In genomic region chr9:96491810-96492209, GRCm38 (mm10) we compare ENCODE assay signal across 8 mouse cellular contexts. TPM values are rescaled to one million over a fixed set of nuclear protein-coding genes. Genes with fewer than 3 reads are reported as not detected.
DNase-seq lines count a peak whose midpoint lies in the region; ATAC-seq lines count a peak whose summit lies in the region.

No protein-coding gene starts in this region.

- no peaks in the 10 kb centered on the region for H3K27me3 ChIP-seq in neural tube, embryonic 15.5 days (replicated peaks)
- no peaks in the 10 kb centered on the region for H3K27me3 ChIP-seq in hindbrain, embryonic 14.5 days (ENCODE audit: control insufficient read depth, insufficient read depth, low read length)

- no peak for ATAC-seq in neural tube, embryonic 15.5 days (ENCODE audit: low FRiP score)
- ATAC-seq in common myeloid progenitor, adult 5-6 weeks (replicated peaks; ENCODE audit: low read depth, poor library complexity, severe bottlenecking), result peak; percentile 87
- no peak for ATAC-seq in hindbrain, embryonic 14.5 days (ENCODE audit: low FRiP score)
- ATAC-seq in megakaryocyte-erythroid progenitor cell, adult 5-6 weeks (replicated peaks; ENCODE audit: low FRiP score, low TSS enrichment, poor library complexity, severe bottlenecking), result peak; percentile 68

- no peaks in the 10 kb centered on the region for H3K36me3 ChIP-seq in neural tube, embryonic 15.5 days
- H3K36me3 ChIP-seq in hindbrain, embryonic 14.5 days (replicated peaks; ENCODE audit: control insufficient read depth, insufficient read depth), result no peaks in the 10 kb centered on the region

- 46% methylated on average over 12 of the region's 12 CpGs for WGBS in neural tube, embryonic 15.5 days
- 38% methylated on average over 12 of the region's 12 CpGs for WGBS in hindbrain, embryonic 14.5 days

- no peaks in the 10 kb centered on the region for H3K9me3 ChIP-seq in neural tube, embryonic 15.5 days (replicated peaks)
- no peaks in the 10 kb centered on the region for H3K9me3 ChIP-seq in hindbrain, embryonic 14.5 days (ENCODE audit: control insufficient read depth, low read length)

- H3K4me3 ChIP-seq in neural tube, embryonic 15.5 days (replicated peaks), result no peak overlapping the region
- no peak overlapping the region for H3K4me3 ChIP-seq in hindbrain, embryonic 14.5 days (replicated peaks; ENCODE audit: low read length)

- no peak overlapping the region for H3K9ac ChIP-seq in neural tube, embryonic 15.5 days (replicated peaks)
- no peak overlapping the region for H3K9ac ChIP-seq in hindbrain, embryonic 14.5 days

- H3K27ac ChIP-seq in neural tube, embryonic 15.5 days (replicated peaks), result no peak overlapping the region
- H3K27ac ChIP-seq in hindbrain, embryonic 14.5 days, result no peak overlapping the region

- DNase-seq in cerebellum, postnatal 14 days, result peak; percentile 67 to 76
- DNase-seq in cerebellum, adult 9-10 months, result no peak
- peak; percentile 57 for DNase-seq in neural tube, embryonic 10.5 days (ENCODE audit: extremely low spot score, low spot score)
- DNase-seq in hindbrain, embryonic 14.5 days (ENCODE audit: low spot score), result peak; percentile 49
- DNase-seq in thymus, postnatal 25 days, result peak; percentile 60

- H3K4me2 ChIP-seq in neural tube, embryonic 15.5 days, result no peak overlapping the region
- no peak overlapping the region for H3K4me2 ChIP-seq in hindbrain, embryonic 14.5 days (replicated peaks)

- peaks cover 11% of the 10 kb centered on the region for H3K4me1 ChIP-seq in neural tube, embryonic 15.5 days
- no peaks in the 10 kb centered on the region for H3K4me1 ChIP-seq in hindbrain, embryonic 14.5 days (replicated peaks; ENCODE audit: control insufficient read depth, insufficient read depth, low read length)

RNA-seq across cellular contexts. Expression of gene Rnf7, which starts 13.3 kb away (rescaled TPM):
- 215 and 221 TPM in 2 replicates for polyA plus RNA-seq in neural tube, embryonic 15.5 days (2015; fragmentation: Nextera tagmentation; extraction: Ambion mirVana)
- 43.0 and 54.9 TPM in 2 replicates for total RNA-seq in common myeloid progenitor, adult 5-6 weeks (2017)
- polyA plus RNA-seq in hindbrain, embryonic 14.5 days (2014; fragmentation: Nextera tagmentation; extraction: Ambion mirVana), result 250 and 268 TPM in 2 replicates
- 79.3 and 98.7 TPM in 2 replicates for total RNA-seq in megakaryocyte-erythroid progenitor cell, adult 5-6 weeks (2014; fragmentation: Nextera tagmentation)
- total RNA-seq in megakaryocyte-erythroid progenitor cell, adult 5-6 weeks (2017), result 30.5 and 54.9 TPM in 2 replicates

RNA-seq across cellular contexts. Expression of gene Gm28729, which starts 33.3 kb away (rescaled TPM):
- not detected in 2 replicates for polyA plus RNA-seq in neural tube, embryonic 15.5 days (2015; fragmentation: Nextera tagmentation; extraction: Ambion mirVana)
- not detected in 2 replicates for total RNA-seq in common myeloid progenitor, adult 5-6 weeks (2017)
- 0.17 and 0.44 TPM in 2 replicates for polyA plus RNA-seq in hindbrain, embryonic 14.5 days (2014; fragmentation: Nextera tagmentation; extraction: Ambion mirVana)
- not detected in 2 replicates for total RNA-seq in megakaryocyte-erythroid progenitor cell, adult 5-6 weeks (2014; fragmentation: Nextera tagmentation)
- not detected in 2 replicates for total RNA-seq in megakaryocyte-erythroid progenitor cell, adult 5-6 weeks (2017)

Comparison
In these comparisons a context has a peak if more than half of its experiments do, and no peak if none do; other contexts are left out.
1. ATAC-seq: peak in common myeloid progenitor, adult 5-6 weeks (single experiment) and megakaryocyte-erythroid progenitor cell, adult 5-6 weeks (single experiment); none in neural tube, embryonic 15.5 days (single experiment) and hindbrain, embryonic 14.5 days (single experiment).